ENCODE assay signal across 10 mouse cellular contexts in genomic region chr1:79832719-79833404, GRCm38 (mm10). TPM values are rescaled to one million over a fixed set of nuclear protein-coding genes. Genes with fewer than 3 reads are reported as not detected.
A peak's percentile ranks its signal among the peaks of the same experiment; 100 is the strongest.
DNase-seq lines count a peak whose midpoint lies in the region; ATAC-seq and TF ChIP-seq lines count a peak whose summit lies in the region.
"Had no signal": no experiment of that assay in that cellular context is flagged by ENCODE, and none has a peak within 500 bp of the region (broad histone marks: within the 10 kb centered on the region; RNA-seq: fewer than 3 reads in every experiment).

No protein-coding gene starts in this region.

- ATAC-seq in intestine, embryonic 15.5 days = 0 out of 2 replicates have a peak, but pooled peaks have one; percentile 39
- no peak for ATAC-seq in intestine, postnatal 0 days
- ATAC-seq in midbrain, embryonic 12.5 days (ENCODE audit: low FRiP score, low read depth) = peak; percentile 87

- H3K27me3 ChIP-seq in intestine, embryonic 15.5 days (replicated peaks) = no peaks in the 10 kb centered on the region
- H3K27me3 ChIP-seq in intestine, postnatal 0 days (replicated peaks; ENCODE audit: control insufficient read depth, insufficient read depth, low read length) = no peaks in the 10 kb centered on the region
- H3K27me3 ChIP-seq in midbrain, embryonic 12.5 days = no peaks in the 10 kb centered on the region
- H3K27me3 ChIP-seq in kidney, adult 2 months (replicated peaks; ENCODE audit: control insufficient read depth, insufficient read depth, low read length) = no peaks in the 10 kb centered on the region

- no peak overlapping the region for H3K27ac ChIP-seq in intestine, embryonic 15.5 days
- H3K27ac ChIP-seq in intestine, postnatal 0 days (ENCODE audit: low read depth, low read length) = no peak overlapping the region
- 0 out of 2 replicates have a peak overlapping the region, but pooled peaks have one; percentile 30 for H3K27ac ChIP-seq in midbrain, embryonic 12.5 days (replicated peaks)
- no peak overlapping the region for H3K27ac ChIP-seq in kidney, adult 2 months (ENCODE audit: insufficient read depth, low read depth, low read length)

- no peaks in the 10 kb centered on the region for H3K36me3 ChIP-seq in intestine, embryonic 15.5 days
- no peaks in the 10 kb centered on the region for H3K36me3 ChIP-seq in intestine, postnatal 0 days (ENCODE audit: control insufficient read depth, insufficient read depth)
- no peaks in the 10 kb centered on the region for H3K36me3 ChIP-seq in midbrain, embryonic 12.5 days
- no peaks in the 10 kb centered on the region for H3K36me3 ChIP-seq in kidney, adult 2 months (ENCODE audit: control insufficient read depth, insufficient read depth, low read length)

- H3K9me3 ChIP-seq in intestine, embryonic 15.5 days = no peaks in the 10 kb centered on the region
- no peaks in the 10 kb centered on the region for H3K9me3 ChIP-seq in intestine, postnatal 0 days (ENCODE audit: control insufficient read depth)
- no peaks in the 10 kb centered on the region for H3K9me3 ChIP-seq in midbrain, embryonic 12.5 days

- TF ChIP-seq CTCF in intestine, postnatal 0 days (IDR thresholded peaks at IDR 0.05; ENCODE audit: low read depth) = no peak
- no peak for TF ChIP-seq CTCF in kidney, adult 2 months (conservative IDR thresholded peaks at IDR 0.05; ENCODE audit: insufficient read depth, insufficient read length, low read depth, low read length)

- peak; percentile 36 for DNase-seq in brain, embryonic 18.5 days (ENCODE audit: low read depth, low spot score)
- DNase-seq in forelimb bud, embryonic 11.5 days (ENCODE audit: low read depth, low spot score) = peak; percentile 79
- no peak for DNase-seq in urinary bladder, postnatal 14 days (ENCODE audit: low spot score)
- DNase-seq in adrenal gland, postnatal 4 days (ENCODE audit: low spot score in 2 of 2) = no peak
- DNase-seq in kidney, adult 2 months = no peak
- DNase-seq: heart, postnatal 36 days; liver had no signal

- no peak for TF ChIP-seq POLR2A in kidney, adult 2 months (IDR thresholded peaks at IDR 0.05; ENCODE audit: low read depth, low read length)

- H3K4me3 ChIP-seq in intestine, embryonic 15.5 days (replicated peaks) = no peak overlapping the region
- no peak overlapping the region for H3K4me3 ChIP-seq in intestine, postnatal 0 days (ENCODE audit: low read depth, low read length)
- no peak overlapping the region for H3K4me3 ChIP-seq in midbrain, embryonic 12.5 days
- H3K4me3 ChIP-seq in kidney, adult 2 months (ENCODE audit: insufficient read depth, low read depth, low read length) = no peak overlapping the region

- no peak overlapping the region for H3K4me2 ChIP-seq in intestine, embryonic 15.5 days (replicated peaks)
- no peak overlapping the region for H3K4me2 ChIP-seq in intestine, postnatal 0 days (replicated peaks; ENCODE audit: low read depth)
- H3K4me2 ChIP-seq in midbrain, embryonic 12.5 days (replicated peaks) = no peak overlapping the region

- 75% methylated on average over 16 of the region's 16 CpGs for WGBS in intestine, embryonic 15.5 days
- 76% methylated on average over 16 of the region's 16 CpGs for WGBS in intestine, postnatal 0 days
- whole genome bisulfite sequencing in midbrain, embryonic 12.5 days = 61% methylated on average over 16 of the region's 16 CpGs
- WGBS in kidney, adult 2 months = 79% methylated on average over 16 of the region's 16 CpGs

- no peak overlapping the region for H3K9ac ChIP-seq in intestine, embryonic 15.5 days
- H3K9ac ChIP-seq in intestine, postnatal 0 days (ENCODE audit: low read depth, low read length) = no peak overlapping the region
- H3K9ac ChIP-seq in midbrain, embryonic 12.5 days (replicated peaks) = no peak overlapping the region

- 0 out of 2 replicates have a peak, but pooled peaks cover 2% of the 10 kb centered on the region for H3K4me1 ChIP-seq in intestine, embryonic 15.5 days (replicated peaks)
- H3K4me1 ChIP-seq in intestine, postnatal 0 days (replicated peaks; ENCODE audit: control insufficient read depth, insufficient read depth, low read length) = no peaks in the 10 kb centered on the region
- peaks cover 6% of the 10 kb centered on the region; the same call in 1 of the 2 replicates for H3K4me1 ChIP-seq in midbrain, embryonic 12.5 days
- no peaks in the 10 kb centered on the region for H3K4me1 ChIP-seq in kidney, adult 2 months (ENCODE audit: control insufficient read depth, insufficient read depth, low read length)

RNA-seq across cellular contexts. Expression of gene Serpine2, which starts 28.1 kb away (rescaled TPM):
- 82.8 and 96.8 TPM in 2 replicates for polyA plus RNA-seq in intestine, embryonic 15.5 days (2015; fragmentation: Nextera tagmentation; extraction: Ambion mirVana)
- 39.2 and 41.6 TPM in 2 replicates for polyA plus RNA-seq in intestine, postnatal 0 days (2015; fragmentation: Nextera tagmentation; extraction: Ambion mirVana)
- 63.8 and 78.8 TPM in 2 replicates for polyA plus RNA-seq in midbrain, embryonic 12.5 days (2016; fragmentation: Nextera tagmentation; extraction: Ambion mirVana)
- total RNA-seq in adrenal gland, postnatal 4 days (2021) = 10 to 100 TPM; 20.1 to 31.4 TPM
- polyA plus RNA-seq in kidney, adult 2 months (2012; rRNA removed) = 27.2 and 30.6 TPM in 2 replicates

RNA-seq across cellular contexts. Expression of gene Wdfy1, which starts 56.9 kb away (rescaled TPM):
- polyA plus RNA-seq in intestine, embryonic 15.5 days (2015; fragmentation: Nextera tagmentation; extraction: Ambion mirVana) = 31.3 and 33.1 TPM in 2 replicates
- 37.2 and 40.9 TPM in 2 replicates for polyA plus RNA-seq in intestine, postnatal 0 days (2015; fragmentation: Nextera tagmentation; extraction: Ambion mirVana)
- 57.5 and 65.4 TPM in 2 replicates for polyA plus RNA-seq in midbrain, embryonic 12.5 days (2016; fragmentation: Nextera tagmentation; extraction: Ambion mirVana)
- 10 to 100 TPM; 46.4 TPM for total RNA-seq in adrenal gland, postnatal 4 days (2021)
- 46.4 and 46.9 TPM in 2 replicates for polyA plus RNA-seq in kidney, adult 2 months (2012; rRNA removed)

RNA-seq across cellular contexts. Expression of gene Mrpl44, which starts 57.0 kb away (rescaled TPM):
- polyA plus RNA-seq in intestine, embryonic 15.5 days (2015; fragmentation: Nextera tagmentation; extraction: Ambion mirVana) = 52.6 and 54.7 TPM in 2 replicates
- polyA plus RNA-seq in intestine, postnatal 0 days (2015; fragmentation: Nextera tagmentation; extraction: Ambion mirVana) = 29.0 and 29.4 TPM in 2 replicates
- 50.4 and 51.4 TPM in 2 replicates for polyA plus RNA-seq in midbrain, embryonic 12.5 days (2016; fragmentation: Nextera tagmentation; extraction: Ambion mirVana)
- 10 to 100 TPM; 59.6 to 65.1 TPM for total RNA-seq in adrenal gland, postnatal 4 days (2021)
- 16.0 and 21.4 TPM in 2 replicates for polyA plus RNA-seq in kidney, adult 2 months (2012; rRNA removed)

Comparison
In these comparisons a context has a peak if more than half of its experiments do, and no peak if none do; other contexts are left out.
1. DNase-seq: peak in brain, embryonic 18.5 days (single experiment) and forelimb bud, embryonic 11.5 days (single experiment); none in urinary bladder, postnatal 14 days (single experiment), adrenal gland, postnatal 4 days (0 of 2) and kidney, adult 2 months (single experiment).